Mouse (Mus musculus): Measurements from ENCODE around the gene Lrit3. TPM values are rescaled to one million over a fixed set of nuclear protein-coding genes. Genes with fewer than 3 reads are reported as not detected.

Lrit3 gene
- polyA plus RNA-seq (2015; fragmentation: Nextera tagmentation; extraction: Ambion mirVana): not detected in 2 replicates

DNA sequence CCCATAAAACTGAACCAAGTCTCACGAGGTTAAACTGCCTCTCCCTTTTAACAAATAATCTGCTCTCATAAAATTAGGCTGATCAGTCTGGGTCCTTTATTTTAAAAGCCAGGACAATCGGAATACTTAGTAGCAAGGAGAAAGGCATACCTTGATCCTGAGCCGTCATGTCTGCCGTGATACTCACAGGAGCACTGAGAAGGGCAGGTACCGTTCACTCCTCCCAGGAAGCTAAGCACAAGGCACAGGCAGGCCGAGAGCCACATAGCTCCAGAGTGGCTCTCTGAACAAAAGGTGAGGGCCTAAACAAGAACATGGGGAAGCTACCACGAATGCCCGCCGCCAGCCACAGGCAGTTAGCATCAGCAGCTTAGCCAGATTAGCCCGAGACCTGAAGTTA is at the start of gene Lrit3:
Lrit3 (minus strand) TSS at position 266 of the 400 bp plus-strand sequence.

GRCm38 (mm10) chr3:129835388-129835934 is 31.6 kb upstream of the Lrit3 start, which contains the start of gene Cfi:
Gene Cfi, plus strand, starts transcription at chr3:129835884.

DNA sequence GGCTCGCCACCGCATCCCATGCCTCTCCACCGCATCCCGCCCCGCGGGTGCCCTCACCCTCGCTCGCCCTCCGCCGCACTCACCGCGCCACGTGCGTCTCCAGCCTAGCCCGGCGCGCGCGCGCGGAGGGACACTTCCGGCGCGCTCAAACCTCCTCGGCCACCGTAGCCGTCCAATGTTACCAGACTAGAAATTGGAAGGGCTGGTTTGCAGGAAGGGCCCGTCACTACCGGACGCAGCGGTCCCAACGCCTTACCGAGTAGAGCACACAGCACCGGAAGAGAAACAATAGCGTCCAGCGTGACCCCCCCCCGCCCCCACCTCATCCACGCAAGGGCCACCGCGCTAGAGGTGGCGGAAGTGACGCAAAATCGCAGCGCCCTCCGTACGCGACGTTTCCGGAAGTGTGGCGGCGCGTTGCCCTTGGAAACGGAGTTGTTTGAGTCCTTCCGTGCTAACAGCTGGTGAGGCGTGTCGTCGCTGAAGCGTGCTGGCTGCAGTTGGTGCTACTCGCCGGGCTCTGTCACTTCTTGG is 27.3 kb upstream of the Lrit3 start, which contains the start of gene Gar1:
Gar1 (minus strand) TSS at position 362 of the 534 bp plus-strand sequence.

GRCm38 (mm10) chr3:129822206-129822775 is 18.5 kb upstream of the Lrit3 start, which contains the start of gene Rrh:
Gene Rrh, minus strand, starts transcription at chr3:129822587.

DNA sequence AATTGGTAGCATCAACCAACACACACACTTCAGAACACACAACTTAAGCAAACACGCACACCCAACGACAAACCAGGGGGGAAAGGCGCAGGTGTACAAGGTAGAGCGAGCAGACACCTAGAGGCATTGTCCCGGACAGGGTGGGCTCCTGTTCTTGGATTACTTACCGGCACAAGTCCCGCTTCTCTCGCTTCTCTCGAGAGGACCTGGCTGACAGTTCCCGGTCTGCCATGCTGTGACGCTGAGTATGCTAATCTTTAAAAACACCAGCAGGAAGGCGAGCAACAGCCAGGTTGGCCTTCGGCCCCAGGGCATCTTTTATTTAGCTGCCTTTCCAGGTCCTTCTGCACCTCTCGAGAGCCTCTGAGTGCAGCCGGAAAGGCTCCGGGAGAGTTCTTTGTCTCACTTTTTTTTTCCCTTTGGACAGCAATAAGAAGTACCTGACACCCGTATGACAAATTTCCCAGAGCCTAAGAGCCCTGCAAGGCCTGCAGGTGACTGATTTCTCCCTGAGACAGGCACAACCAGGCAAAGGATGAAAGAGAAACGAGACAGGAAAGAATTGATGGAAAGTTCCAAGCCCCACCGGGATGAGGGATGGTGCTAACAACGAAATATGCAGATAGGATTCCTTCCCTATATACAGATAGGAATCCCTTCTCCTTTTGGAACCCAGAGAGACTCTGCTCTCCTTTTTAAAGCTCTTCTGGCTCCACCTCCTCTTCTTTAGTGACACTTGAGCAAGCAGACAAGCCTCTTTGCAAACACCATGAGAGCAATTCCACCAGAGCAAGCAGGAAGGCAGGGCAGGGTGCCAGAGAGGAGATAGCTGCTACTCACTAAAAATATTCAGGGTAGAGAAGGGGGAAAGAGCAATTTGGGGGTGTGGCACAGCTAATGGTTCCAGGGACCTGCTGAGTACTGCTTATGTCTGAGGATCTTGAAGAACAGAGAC is 48.9 kb downstream of the Lrit3 start, which contains the start of gene Egf:
Egf (minus strand) TSS at position 667 of the 955 bp plus-strand sequence.

Other genes starting within 250 kb of the Lrit3 start
- 0.69 and 1.1 TPM in 2 replicates for gene Egf, start 48.7 kb downstream of the Lrit3 start, polyA plus RNA-seq (2015; fragmentation: Nextera tagmentation; extraction: Ambion mirVana)
- gene Rrh, start 18.6 kb upstream of the Lrit3 start, polyA plus RNA-seq (2015; fragmentation: Nextera tagmentation; extraction: Ambion mirVana): 0.07 TPM in 1 of 2 replicates, not detected in the other
- gene Gar1, start 27.4 kb upstream of the Lrit3 start, polyA plus RNA-seq (2015; fragmentation: Nextera tagmentation; extraction: Ambion mirVana): 60.9 and 66.2 TPM in 2 replicates
- 0.45 and 0.46 TPM in 2 replicates for gene Cfi, start 31.9 kb upstream of the Lrit3 start, polyA plus RNA-seq (2015; fragmentation: Nextera tagmentation; extraction: Ambion mirVana)
- 112 and 123 TPM in 2 replicates for gene Pla2g12a, start 74.6 kb upstream of the Lrit3 start, polyA plus RNA-seq (2015; fragmentation: Nextera tagmentation; extraction: Ambion mirVana)
- 34.7 and 38.4 TPM in 2 replicates for gene Casp6, start 97.4 kb upstream of the Lrit3 start, polyA plus RNA-seq (2015; fragmentation: Nextera tagmentation; extraction: Ambion mirVana)
- 38.6 and 42.2 TPM in 2 replicates for gene Mcub, start 166.2 kb upstream of the Lrit3 start, polyA plus RNA-seq (2015; fragmentation: Nextera tagmentation; extraction: Ambion mirVana)

Data from spleen, postnatal 0 days (tissue).